Mouse (Mus musculus) heart, postnatal 0 days (tissue): ENCODE data around the gene Gm4305. TPM values are rescaled to one million over a fixed set of nuclear protein-coding genes. Genes with fewer than 3 reads are reported as not detected.

Experiments used
- polyA plus RNA-seq: library from polyadenylated mRNA; unstranded; fragments of >200 nt; fragmentation: Nextera tagmentation; extraction: Ambion mirVana; gene quantifications from 2 replicates; pipeline ENCODE4 v1.2.1, GENCODE M21; 2015
- total RNA-seq: library from RNA; depleted of rRNA; stranded (reverse); fragments of >200 nt; gene quantifications from 2 replicates; pipeline ENCODE4 v1.2.3, GENCODE M21; 2014; ENCODE audit warnings: low replicate concordance; rRNA removed

The Gm4305 gene
- total and polyA plus RNA-seq, 2 experiments from 2014 or later = not detected

Other genes with a start within 250 kb of the Gm4305 start
- gene Gm4301, start 15.4 kb upstream of the Gm4305 start, total RNA-seq = not detected in 2 replicates
- not detected in 2 replicates for gene Gm4301, start 15.4 kb upstream of the Gm4305 start, polyA plus RNA-seq
- not detected in 2 replicates for gene Gm4302, start 10.3 kb upstream of the Gm4305 start, total RNA-seq
- not detected in 2 replicates for gene Gm4302, start 10.3 kb upstream of the Gm4305 start, polyA plus RNA-seq
- gene Gm4303, start 5.1 kb upstream of the Gm4305 start, total RNA-seq = not detected in 2 replicates
- not detected in 2 replicates for gene Gm4303, start 5.1 kb upstream of the Gm4305 start, polyA plus RNA-seq
- gene Gm4307, start 10.2 kb downstream of the Gm4305 start, total RNA-seq = not detected in 2 replicates
- gene Gm4307, start 10.2 kb downstream of the Gm4305 start, polyA plus RNA-seq = not detected in 2 replicates
- gene Gm4312, start 31.5 kb downstream of the Gm4305 start, total RNA-seq = not detected in 2 replicates
- not detected in 2 replicates for gene Gm4312, start 31.5 kb downstream of the Gm4305 start, polyA plus RNA-seq
- gene Tmtc3, start 136.3 kb downstream of the Gm4305 start, total RNA-seq = 10.1 and 19.4 TPM in 2 replicates
- 6.6 and 7.2 TPM in 2 replicates for gene Tmtc3, start 136.3 kb downstream of the Gm4305 start, polyA plus RNA-seq
- gene Cep290, start 136.5 kb downstream of the Gm4305 start, total RNA-seq = 0.89 and 11.8 TPM in 2 replicates
- gene Cep290, start 136.5 kb downstream of the Gm4305 start, polyA plus RNA-seq = 1.6 and 1.9 TPM in 2 replicates
- 1.3 and 27.1 TPM in 2 replicates for gene 4930430F08Rik, start 239.3 kb downstream of the Gm4305 start, total RNA-seq
- 5.1 and 5.7 TPM in 2 replicates for gene 4930430F08Rik, start 239.3 kb downstream of the Gm4305 start, polyA plus RNA-seq
- gene 1700017N19Rik, start 239.4 kb downstream of the Gm4305 start, total RNA-seq = not detected in 2 replicates
- gene 1700017N19Rik, start 239.4 kb downstream of the Gm4305 start, polyA plus RNA-seq = not detected in 2 replicates